Mouse (Mus musculus) urinary bladder, adult 2 months (tissue): Measurements from ENCODE around the gene Gp1bb. TPM values are rescaled to one million over a fixed set of nuclear protein-coding genes. Genes with fewer than 3 reads are reported as not detected.
A peak's percentile ranks its signal among the peaks of the same experiment; 100 is the strongest.

Experiments used
- DNase-seq: peaks from one replicate; pipeline ENCODE4 v3.0.0; 2022; ENCODE audit warnings: low spot score
- polyA plus RNA-seq: library from polyadenylated mRNA; depleted of rRNA; stranded (reverse); fragments of >200 nt; gene quantifications from 2 replicates; pipeline ENCODE4 v1.2.3, GENCODE M21; 2012

Gp1bb gene
- polyA plus RNA-seq, 1 experiment = 0.59 TPM

GRCm38 (mm10) chr16:18628948-18629340 is 6.7 kb upstream of the Gp1bb start:
- DNase-seq = peak; percentile 18

- peak; percentile 20 for DNase-seq
These were observed 6.2 kb upstream of the Gp1bb start for GRCm38 (mm10) chr16:18628206-18628947.

GRCm38 (mm10) chr16:18627163-18627562 is 5.0 kb upstream of the Gp1bb start:
- peak; percentile 18 for DNase-seq

GRCm38 (mm10) chr16:18626376-18626878 is 4.2 kb upstream of the Gp1bb start, which contains the start of gene Gm49601:
TSS of gene Gm49601 (minus strand) at chr16:18626427.
- peak; percentile 79 for DNase-seq

GRCm38 (mm10) chr16:18625791-18626311 is 3.6 kb upstream of the Gp1bb start:
- no peak for DNase-seq

GRCm38 (mm10) chr16:18625097-18625496 is 2.9 kb upstream of the Gp1bb start:
- no peak for DNase-seq

- no peak for DNase-seq
These were observed 2.4 kb upstream of the Gp1bb start for GRCm38 (mm10) chr16:18624641-18625040.

- DNase-seq = no peak
These were observed 1.7 kb upstream of the Gp1bb start for GRCm38 (mm10) chr16:18623751-18624540.

- DNase-seq = no peak
These were observed 930 bp upstream of the Gp1bb start for GRCm38 (mm10) chr16:18622916-18623750.

- no peak for DNase-seq
These were observed 721 bp downstream of the Gp1bb start for GRCm38 (mm10) chr16:18621362-18622001.

- DNase-seq = no peak
These were observed 1.4 kb downstream of the Gp1bb start for GRCm38 (mm10) chr16:18620601-18621361.

GRCm38 (mm10) chr16:18620201-18620600 is 2.0 kb downstream of the Gp1bb start:
- no peak for DNase-seq

GRCm38 (mm10) chr16:18619110-18619509 is 3.1 kb downstream of the Gp1bb start:
- no peak for DNase-seq

- no peak for DNase-seq
These were observed 3.9 kb downstream of the Gp1bb start for GRCm38 (mm10) chr16:18618297-18618696.

GRCm38 (mm10) chr16:18617370-18618065 is 4.7 kb downstream of the Gp1bb start:
- peak; percentile 85 for DNase-seq

- DNase-seq = no peak
These were observed 8.9 kb downstream of the Gp1bb start for GRCm38 (mm10) chr16:18613301-18613700.

GRCm38 (mm10) chr16:18611752-18612151 is 10.5 kb downstream of the Gp1bb start:
- DNase-seq = no peak

- DNase-seq = no peak
These were observed 13.1 kb downstream of the Gp1bb start for GRCm38 (mm10) chr16:18609099-18609498.

- DNase-seq = no peak
These were observed 14.0 kb downstream of the Gp1bb start for GRCm38 (mm10) chr16:18608226-18608625.

- no peak for DNase-seq
These were observed 16.5 kb downstream of the Gp1bb start for GRCm38 (mm10) chr16:18605705-18606104.
